Mouse (Mus musculus) heart, adult 2 months (tissue): ENCODE data around the gene Cntd1. TPM values are rescaled to one million over a fixed set of nuclear protein-coding genes. Genes with fewer than 3 reads are reported as not detected.

Experiments used
- DNase-seq, 2 experiments: peaks; one replicate each; pipeline ENCODE4 v3.0.0; 2021
- H3K27ac ChIP-seq: fragments of 200-600 bp; 2 replicates; pipeline ENCODE4 v1.8.1; 2022
- H3K27me3 ChIP-seq: fragments of 200-500 bp; 2 replicates; pipeline ENCODE4 v1.6.1; 2012; ENCODE audit warnings: mild to moderate bottlenecking, low read length, inconsistent platforms, mixed read lengths; ENCODE audit not compliant: control insufficient read depth, insufficient read depth
- H3K36me3 ChIP-seq: fragments of 200-500 bp; 2 replicates; pipeline ENCODE4 v1.6.1; 2012; ENCODE audit warnings: low read length, inconsistent platforms; ENCODE audit not compliant: control insufficient read depth, insufficient read depth
- H3K4me1 ChIP-seq: fragments of 200-500 bp; 2 replicates; pipeline ENCODE4 v1.6.1; 2011; ENCODE audit warnings: low read length; ENCODE audit not compliant: control insufficient read depth, insufficient read depth
- H3K4me3 ChIP-seq: fragments of 200-600 bp; 2 replicates; pipeline ENCODE4 v1.8.1; 2022
- H3K79me2 ChIP-seq: fragments of 200-500 bp; replicated peaks from 2 replicates; pipeline ENCODE4 v1.6.1; 2012; ENCODE audit warnings: mild to moderate bottlenecking, inconsistent platforms, low read length, moderate library complexity, mixed read lengths; ENCODE audit not compliant: control insufficient read depth, insufficient read depth
- H3K9ac ChIP-seq: fragments of 200-500 bp; 2 replicates; pipeline ENCODE4 v1.6.1; 2012; ENCODE audit warnings: low read depth, mild to moderate bottlenecking, control low read depth, inconsistent platforms, low read length, mixed read lengths
- CTCF ChIP-seq: fragments of 200-600 bp; IDR thresholded peaks from 2 replicates; pipeline ENCODE4 v1.8.1; 2022; ENCODE audit warnings: antibody characterized with exemption, mild to moderate bottlenecking, moderate library complexity
- EP300 ChIP-seq: fragments of 200-500 bp; IDR thresholded peaks from 2 replicates; pipeline ENCODE4 v1.6.1; 2011; ENCODE audit warnings: low read depth, low read length, control low read depth; ENCODE audit not compliant: insufficient read depth
- POLR2A ChIP-seq: fragments of 200-500 bp; IDR thresholded peaks from 2 replicates; pipeline ENCODE4 v1.6.1; 2011; ENCODE audit warnings: mild to moderate bottlenecking, low read depth, low read length, control low read depth; ENCODE audit not compliant: insufficient read depth
- WGBS: fragments of 180-500 bp; shearing (Covaris S2); methylation state at CpG from one replicate; pipeline ENCODE4 v1.1.7; 2018; 5-methylcytosine and 5-hydroxymethylcytosine counted together
- intact Hi-C: fragments of 180-260 bp; cut with DNase I; formaldehyde crosslinking; loops from one replicate; pipeline ENCODE4 v1.15.1; 2025
- polyA plus RNA-seq: library from polyadenylated mRNA; depleted of rRNA; stranded (reverse); fragments of >200 nt; gene quantifications from 2 replicates; pipeline ENCODE4 v1.2.3, GENCODE M21; 2012; rRNA removed
- total RNA-seq, 2 experiments: library from RNA; stranded (reverse); gene quantifications; 2 replicates each; pipeline ENCODE4 v1.2.3; 2021

Gene Cntd1
- total and polyA plus RNA-seq, 3 experiments: 0.12 to 0.36 (median 0.23) TPM

DNA sequence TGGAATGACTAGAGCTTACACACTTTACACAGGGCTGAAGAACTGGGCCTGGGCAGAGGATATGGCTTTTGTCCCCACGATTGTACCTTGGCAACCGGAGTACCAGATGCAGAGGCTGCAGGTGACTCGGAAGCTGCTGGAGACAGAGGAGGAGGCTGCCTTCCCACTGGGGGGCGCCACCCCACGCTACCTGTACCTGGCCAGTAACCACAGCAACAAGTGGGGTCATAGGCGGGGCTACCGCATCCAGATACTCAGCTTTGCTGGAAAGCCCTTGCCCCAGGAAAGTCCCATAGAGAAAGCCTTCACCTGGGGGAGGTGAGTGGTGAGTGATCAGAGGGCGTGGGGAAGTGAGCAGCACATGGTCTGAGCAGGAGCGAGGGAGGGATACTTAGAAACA is 56.9 kb downstream of the Cntd1 start:
- Histone ChIP-seq H3K4me1 (peaks cover 2% of the 10 kb centered on the region; the same call in 1 of the 2 replicates), H3K36me3 (no peaks in the 10 kb centered on the region), H3K79me2 (no peaks in the 10 kb centered on the region), H3K4me3 (no peak overlapping the region), H3K27me3 (no peaks in the 10 kb centered on the region), H3K9ac (no peak overlapping the region), H3K27ac (no peak overlapping the region)
- intact Hi-C loops: no loop called here
- no peak for DNase-seq
- 79% methylated on average over 9 of the region's 9 CpGs for WGBS
- no peak for TF ChIP-seq POLR2A
- peak; percentile 21; the same call in 1 of the 2 replicates for TF ChIP-seq CTCF

- peak in 1 of 2 experiments; percentile 12 for DNase-seq
- Histone ChIP-seq H3K27me3 (no peaks in the 10 kb centered on the region), H3K4me1 (peaks cover 2% of the 10 kb centered on the region; the same call in 1 of the 2 replicates), H3K27ac (no peak overlapping the region), H3K36me3 (no peaks in the 10 kb centered on the region), H3K4me3 (no peak overlapping the region), H3K79me2 (no peaks in the 10 kb centered on the region), H3K9ac (no peak overlapping the region)
- 18% methylated on average over 9 of the region's 9 CpGs for WGBS
- intact Hi-C loops: no loop called here
- TF ChIP-seq EP300 (no peak), POLR2A (no peak), CTCF (no peak)
Observed at GRCm38 (mm10) chr11:101338123-101338760, 59.4 kb downstream of the Cntd1 start.

Other genes starting within 250 kb of the Cntd1 start
- gene Naglu, start 209.0 kb upstream of the Cntd1 start, total RNA-seq: 1 to 10 TPM; 7.4 to 8.3 TPM
- gene Naglu, start 209.0 kb upstream of the Cntd1 start, polyA plus RNA-seq: 11.0 and 14.3 TPM in 2 replicates
- under 1 TPM; 0.47 to 0.70 TPM for gene Hsd17b1, start 200.6 kb upstream of the Cntd1 start, total RNA-seq
- 0.32 and 0.55 TPM in 2 replicates for gene Hsd17b1, start 200.6 kb upstream of the Cntd1 start, polyA plus RNA-seq
- gene Coasy, start 196.4 kb upstream of the Cntd1 start, total RNA-seq: 10 to 100 TPM; 15.8 to 17.5 TPM
- gene Coasy, start 196.4 kb upstream of the Cntd1 start, polyA plus RNA-seq: 22.1 and 24.6 TPM in 2 replicates
- 10 to 100 TPM; 18.1 to 21.3 TPM for gene Mlx, start 191.7 kb upstream of the Cntd1 start, total RNA-seq
- 23.0 and 45.2 TPM in 2 replicates for gene Mlx, start 191.7 kb upstream of the Cntd1 start, polyA plus RNA-seq
- 1 to 10 TPM; 1.6 to 2.7 TPM for gene Psmc3ip, start 183.6 kb upstream of the Cntd1 start, total RNA-seq
- 1.1 and 1.3 TPM in 2 replicates for gene Psmc3ip, start 183.6 kb upstream of the Cntd1 start, polyA plus RNA-seq
- gene Retreg3, start 159.1 kb upstream of the Cntd1 start, total RNA-seq: 10 to 100 TPM; 28.5 to 31.0 TPM
- gene Retreg3, start 159.1 kb upstream of the Cntd1 start, polyA plus RNA-seq: 31.8 and 53.1 TPM in 2 replicates
- gene Tubg1, start 159.1 kb upstream of the Cntd1 start, total RNA-seq: 10 to 100 TPM; 22.7 to 23.6 TPM
- gene Tubg1, start 159.1 kb upstream of the Cntd1 start, polyA plus RNA-seq: 14.2 and 17.2 TPM in 2 replicates
- gene Tubg2, start 123.1 kb upstream of the Cntd1 start, total RNA-seq: 1 to 10 TPM; 3.5 TPM
- 2.1 and 2.9 TPM in 2 replicates for gene Tubg2, start 123.1 kb upstream of the Cntd1 start, polyA plus RNA-seq
- gene Cntnap1, start 108.5 kb upstream of the Cntd1 start, total RNA-seq: 1 to 10 TPM; 1.3 to 1.5 TPM
- 3.1 and 4.0 TPM in 2 replicates for gene Cntnap1, start 108.5 kb upstream of the Cntd1 start, polyA plus RNA-seq
- gene Plekhh3, start 107.7 kb upstream of the Cntd1 start, total RNA-seq: 10 to 100 TPM; 14.3 to 28.1 TPM
- 24.4 and 26.7 TPM in 2 replicates for gene Plekhh3, start 107.7 kb upstream of the Cntd1 start, polyA plus RNA-seq
- gene Ccr10, start 103.6 kb upstream of the Cntd1 start, total RNA-seq: not detected
- gene Ccr10, start 103.6 kb upstream of the Cntd1 start, polyA plus RNA-seq: 0.14 TPM in 1 of 2 replicates, not detected in the other
- 10 to 100 TPM; 29.8 to 31.4 TPM for gene Ezh1, start 52.5 kb upstream of the Cntd1 start, total RNA-seq
- 26.1 and 34.1 TPM in 2 replicates for gene Ezh1, start 52.5 kb upstream of the Cntd1 start, polyA plus RNA-seq
- gene Ramp2, start 33.0 kb upstream of the Cntd1 start, total RNA-seq: 10 to 100 TPM; 89.1 to 90.3 TPM
- gene Ramp2, start 33.0 kb upstream of the Cntd1 start, polyA plus RNA-seq: 130 and 172 TPM in 2 replicates
- gene Vps25, start 25.3 kb upstream of the Cntd1 start, total RNA-seq: 10 to 100 TPM; 82.5 to 90.1 TPM
- 83.2 and 96.8 TPM in 2 replicates for gene Vps25, start 25.3 kb upstream of the Cntd1 start, polyA plus RNA-seq
- gene Wnk4, start 18.4 kb upstream of the Cntd1 start, total RNA-seq: 10 to 100 TPM in 1 of 2 experiments, 1 to 10 TPM in 1; 9.2 to 12.6 TPM
- 12.1 and 13.9 TPM in 2 replicates for gene Wnk4, start 18.4 kb upstream of the Cntd1 start, polyA plus RNA-seq
- gene Coa3, start 102 bp downstream of the Cntd1 start, total RNA-seq: 100 to 1,000 TPM in 1 of 2 experiments, 10 to 100 TPM in 1; 88.4 to 101 TPM
- gene Coa3, start 102 bp downstream of the Cntd1 start, polyA plus RNA-seq: 153 and 302 TPM in 2 replicates
- 10 to 100 TPM; 86.3 to 86.5 TPM for gene Becn1, start 23.3 kb downstream of the Cntd1 start, total RNA-seq
- 36.1 and 43.7 TPM in 2 replicates for gene Becn1, start 23.3 kb downstream of the Cntd1 start, polyA plus RNA-seq
- 100 to 1,000 TPM in 1 of 2 experiments, 10 to 100 TPM in 1; 81.9 to 112 TPM for gene Psme3, start 37.2 kb downstream of the Cntd1 start, total RNA-seq
- gene Psme3, start 37.2 kb downstream of the Cntd1 start, polyA plus RNA-seq: 55.5 and 69.1 TPM in 2 replicates
- 1 to 10 TPM; 1.6 to 2.2 TPM for gene Aoc2, start 46.1 kb downstream of the Cntd1 start, total RNA-seq
- gene Aoc2, start 46.1 kb downstream of the Cntd1 start, polyA plus RNA-seq: 1.9 and 2.3 TPM in 2 replicates
- gene Aoc3, start 51.6 kb downstream of the Cntd1 start, total RNA-seq: 10 to 100 TPM; 11.5 to 13.3 TPM
- gene Aoc3, start 51.6 kb downstream of the Cntd1 start, polyA plus RNA-seq: 21.8 and 22.0 TPM in 2 replicates
- not detected for gene G6pc, start 88.5 kb downstream of the Cntd1 start, total RNA-seq
- gene G6pc, start 88.5 kb downstream of the Cntd1 start, polyA plus RNA-seq: 0.15 TPM in 1 of 2 replicates, not detected in the other
- gene Aarsd1, start 138.6 kb downstream of the Cntd1 start, total RNA-seq: 10 to 100 TPM; 19.5 to 23.4 TPM
- gene Aarsd1, start 138.6 kb downstream of the Cntd1 start, polyA plus RNA-seq: 23.0 and 28.0 TPM in 2 replicates
- 10 to 100 TPM in 1 of 2 experiments, 1 to 10 TPM in 1; 5.1 to 10.2 TPM for gene Gm27029, start 145.8 kb downstream of the Cntd1 start, total RNA-seq
- gene Gm27029, start 145.8 kb downstream of the Cntd1 start, polyA plus RNA-seq: 1.3 and 2.4 TPM in 2 replicates
- gene Rundc1, start 146.1 kb downstream of the Cntd1 start, total RNA-seq: 10 to 100 TPM; 10.1 to 12.1 TPM
- 12.0 and 14.7 TPM in 2 replicates for gene Rundc1, start 146.1 kb downstream of the Cntd1 start, polyA plus RNA-seq
- gene Ptges3l, start 146.3 kb downstream of the Cntd1 start, total RNA-seq: 10 to 100 TPM; 50.6 to 58.3 TPM
- gene Ptges3l, start 146.3 kb downstream of the Cntd1 start, polyA plus RNA-seq: 56.8 and 81.6 TPM in 2 replicates
- gene Rpl27, start 163.3 kb downstream of the Cntd1 start, total RNA-seq: 10 to 100 TPM; 38.3 to 48.4 TPM
- gene Rpl27, start 163.3 kb downstream of the Cntd1 start, polyA plus RNA-seq: 234 and 242 TPM in 2 replicates
- gene Ifi35, start 169.4 kb downstream of the Cntd1 start, total RNA-seq: 10 to 100 TPM; 11.5 to 12.6 TPM
- 25.5 and 29.4 TPM in 2 replicates for gene Ifi35, start 169.4 kb downstream of the Cntd1 start, polyA plus RNA-seq
- 1 to 10 TPM; 6.5 to 8.0 TPM for gene Rnd2, start 186.0 kb downstream of the Cntd1 start, total RNA-seq
- gene Rnd2, start 186.0 kb downstream of the Cntd1 start, polyA plus RNA-seq: 5.8 and 9.8 TPM in 2 replicates
- 10 to 100 TPM; 20.4 to 21.4 TPM for gene Vat1, start 187.2 kb downstream of the Cntd1 start, total RNA-seq
- 29.6 and 35.0 TPM in 2 replicates for gene Vat1, start 187.2 kb downstream of the Cntd1 start, polyA plus RNA-seq